Mouse (Mus musculus) megakaryocyte, embryonic 14.5 days (primary cell): ENCODE measurements at regions not wholly inside any gene's neighbourhood (a gene's known extent, or its start where the extent isn't known, plus 50 kb on each side); places are given as distances from the start of the nearest gene placed in this dataset.

Source experiments
- H3K27me3 ChIP-seq: replicated peaks from 2 replicates; pipeline ENCODE3; 2012; ENCODE audit warnings: inconsistent platforms
- H3K36me3 ChIP-seq: replicated peaks from 2 replicates; pipeline ENCODE3; 2012; ENCODE audit warnings: low read length, inconsistent platforms, mixed read lengths
- H3K4me1 ChIP-seq: 2 replicates; pipeline ENCODE4 v1.6.1; 2012; ENCODE audit warnings: inconsistent platforms
- H3K4me3 ChIP-seq: replicated peaks from 2 replicates; pipeline ENCODE3; 2012; ENCODE audit warnings: moderate library complexity, mild to moderate bottlenecking, inconsistent platforms
- H3K9me3 ChIP-seq: 2 replicates; pipeline ENCODE4 v1.6.1; 2012; ENCODE audit warnings: inconsistent platforms
- FLI1 ChIP-seq: IDR thresholded peaks from 2 replicates; pipeline ENCODE4 v1.6.1; 2012; ENCODE audit warnings: low read length, inconsistent platforms, mixed read lengths
- GATA1 ChIP-seq: IDR thresholded peaks from 3 replicates; pipeline ENCODE4 v1.6.1; 2012; ENCODE audit warnings: mixed read lengths, low read length, inconsistent platforms, borderline replicate concordance

DNA sequence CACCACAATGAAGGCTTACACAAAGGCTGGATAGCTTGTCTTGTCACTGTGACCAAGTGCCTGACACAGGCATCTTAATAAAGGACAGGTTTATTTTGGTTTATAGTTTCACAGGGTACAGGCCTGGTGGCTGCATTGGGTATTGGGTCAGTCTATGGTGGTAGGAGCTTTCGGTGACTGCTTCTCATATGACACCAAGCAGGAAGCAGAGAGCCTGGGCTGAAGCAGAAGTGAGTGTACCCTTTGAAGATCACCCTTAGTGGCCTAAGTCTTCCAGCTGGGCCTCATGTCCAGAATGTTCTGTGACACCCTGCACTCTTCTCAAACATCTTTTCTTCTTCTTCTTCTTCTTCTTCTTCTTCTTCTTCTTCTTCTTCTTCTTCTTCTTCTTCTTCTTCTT, 264.1 kb downstream of the 4933412E24Rik start:
- Histone ChIP-seq H3K9me3 (no peaks in the 10 kb centered on the region), H3K36me3 (no peaks in the 10 kb centered on the region), H3K27me3 (peaks cover 14% of the 10 kb centered on the region), H3K4me1 (no peaks in the 10 kb centered on the region), H3K4me3 (no peak overlapping the region)
- TF ChIP-seq GATA1 = no peak
- no peak for TF ChIP-seq FLI1

DNA sequence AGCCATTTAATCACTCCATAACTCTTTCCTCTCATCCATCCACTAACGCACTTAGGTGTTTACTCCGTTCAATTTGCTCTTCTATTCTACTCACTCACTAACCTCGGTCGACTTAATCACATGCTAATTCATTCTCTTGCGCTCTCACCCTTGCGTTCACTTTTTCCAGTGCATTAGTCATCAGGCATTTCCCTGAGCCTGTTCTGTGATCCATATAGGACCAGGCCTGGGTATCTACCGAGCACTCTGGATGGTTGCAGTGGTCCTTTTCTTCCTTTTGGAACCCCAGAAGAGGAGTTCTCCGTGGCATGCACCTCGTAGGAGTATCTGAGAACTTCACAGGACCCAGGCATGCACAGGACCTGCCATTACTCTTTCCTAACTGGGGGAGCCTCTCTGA, 270.1 kb downstream of the 4933412E24Rik start:
- no peak for TF ChIP-seq FLI1
- no peak for TF ChIP-seq GATA1
- Histone ChIP-seq H3K4me3 (no peak overlapping the region), H3K4me1 (no peaks in the 10 kb centered on the region), H3K36me3 (no peaks in the 10 kb centered on the region), H3K9me3 (no peaks in the 10 kb centered on the region), H3K27me3 (peaks cover 9% of the 10 kb centered on the region)

GRCm38 (mm10) chr15:59744411-59744931, 271.9 kb downstream of the 4933412E24Rik start:
- H3K36me3 ChIP-seq = no peaks in the 10 kb centered on the region
- no peak overlapping the region for H3K4me3 ChIP-seq
- TF ChIP-seq GATA1 = no peak
- no peak for TF ChIP-seq FLI1
- H3K9me3 ChIP-seq = no peaks in the 10 kb centered on the region
- H3K4me1 ChIP-seq = peaks cover 2% of the 10 kb centered on the region
- H3K27me3 ChIP-seq = peaks cover 5% of the 10 kb centered on the region

GRCm38 (mm10) chr15:59739197-59739596, 277.2 kb downstream of the 4933412E24Rik start:
- H3K4me1 ChIP-seq = peaks cover 15% of the 10 kb centered on the region
- TF ChIP-seq GATA1 (no peak), FLI1 (no peak)

DNA sequence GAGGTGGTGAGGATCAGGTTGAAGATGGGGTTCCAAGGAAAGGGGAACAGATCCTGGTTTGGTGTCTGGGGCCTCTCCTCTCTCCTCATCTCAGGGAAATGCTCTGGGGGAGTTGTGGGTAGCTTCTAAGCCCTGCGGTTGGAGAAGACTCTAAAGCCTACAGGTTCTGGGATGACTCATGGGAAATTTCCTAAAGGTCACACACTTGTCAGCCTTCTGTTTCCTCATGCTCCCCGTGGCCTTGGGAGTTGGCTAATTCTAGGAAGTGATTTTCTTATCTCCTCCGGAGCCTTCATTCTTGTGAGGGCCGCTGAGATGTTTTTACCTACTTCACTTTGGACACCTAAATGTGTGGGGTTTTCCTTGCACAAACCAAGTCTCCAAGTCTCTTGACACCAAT, 279.2 kb downstream of the 4933412E24Rik start:
- H3K4me1 ChIP-seq = peaks cover 15% of the 10 kb centered on the region
- H3K36me3 ChIP-seq = no peaks in the 10 kb centered on the region
- H3K27me3 ChIP-seq = peaks cover 25% of the 10 kb centered on the region
- H3K9me3 ChIP-seq = peaks cover 17% of the 10 kb centered on the region
- H3K4me3 ChIP-seq = no peak overlapping the region
- no peak for TF ChIP-seq FLI1

More at GRCm38 (mm10) chr15:59739197-59739596, 277.2 kb downstream of the 4933412E24Rik start:
- Histone ChIP-seq H3K4me3 (no peak overlapping the region), H3K27me3 (peaks cover 28% of the 10 kb centered on the region), H3K9me3 (peaks cover 17% of the 10 kb centered on the region), H3K36me3 (no peaks in the 10 kb centered on the region)

DNA sequence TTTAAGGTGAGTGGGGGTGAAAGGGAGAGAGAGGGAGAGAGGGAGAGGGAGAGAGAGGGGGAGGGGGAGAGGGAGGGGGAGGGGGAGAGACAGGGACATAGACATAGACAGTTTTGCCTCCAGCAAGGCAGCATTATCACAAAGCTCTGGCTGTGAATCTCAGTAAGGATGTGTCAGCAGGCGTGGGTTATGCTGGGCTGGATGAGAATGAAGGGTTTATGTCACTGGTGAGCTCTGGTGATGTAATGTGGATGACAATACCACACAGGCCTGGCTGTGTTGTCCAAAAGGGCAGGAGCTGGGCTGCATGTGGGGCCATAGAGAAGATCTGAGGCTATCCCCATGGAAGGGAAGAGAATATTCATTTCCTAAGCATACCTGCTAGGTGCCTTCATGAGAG, 282.0 kb downstream of the 4933412E24Rik start:
- peaks cover 11% of the 10 kb centered on the region for H3K4me1 ChIP-seq
- no peak overlapping the region for H3K4me3 ChIP-seq
- H3K9me3 ChIP-seq = peaks cover 17% of the 10 kb centered on the region
- H3K27me3 ChIP-seq = peaks cover 29% of the 10 kb centered on the region
- TF ChIP-seq FLI1 (no peak), GATA1 (no peak)
- H3K36me3 ChIP-seq = no peaks in the 10 kb centered on the region

DNA sequence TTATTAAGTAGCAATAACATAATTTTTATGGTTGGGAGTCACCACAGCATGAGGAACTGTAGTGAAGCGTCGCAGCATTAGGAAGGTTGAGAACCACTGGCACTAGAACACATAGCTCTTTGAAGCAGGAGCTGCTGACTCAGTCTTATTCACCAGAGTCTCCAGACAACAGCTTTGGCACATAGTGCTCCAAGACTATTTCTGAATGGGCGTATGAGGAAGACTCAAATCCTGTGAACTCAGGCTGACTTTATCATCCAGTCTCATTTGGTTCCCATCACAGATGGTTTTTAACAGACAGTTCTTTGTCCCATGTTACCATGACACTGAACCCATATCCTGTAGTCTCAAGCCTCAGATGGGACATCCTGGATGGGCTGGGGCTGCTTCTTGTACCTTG, 282.5 kb downstream of the 4933412E24Rik start:
- Histone ChIP-seq H3K4me3 (no peak overlapping the region), H3K4me1 (peaks cover 7% of the 10 kb centered on the region; the same call in 1 of the 2 replicates), H3K27me3 (peaks cover 29% of the 10 kb centered on the region), H3K9me3 (peaks cover 17% of the 10 kb centered on the region), H3K36me3 (no peaks in the 10 kb centered on the region)
- TF ChIP-seq FLI1 (no peak), GATA1 (no peak)

GRCm38 (mm10) chr15:59733031-59733810, 283.2 kb downstream of the 4933412E24Rik start:
- no peaks in the 10 kb centered on the region for H3K36me3 ChIP-seq
- H3K27me3 ChIP-seq = peaks cover 29% of the 10 kb centered on the region
- H3K4me3 ChIP-seq = no peak overlapping the region
- no peak for TF ChIP-seq GATA1
- H3K9me3 ChIP-seq = peaks cover 17% of the 10 kb centered on the region
- no peaks in the 10 kb centered on the region; the same call in 1 of the 2 replicates for H3K4me1 ChIP-seq

DNA sequence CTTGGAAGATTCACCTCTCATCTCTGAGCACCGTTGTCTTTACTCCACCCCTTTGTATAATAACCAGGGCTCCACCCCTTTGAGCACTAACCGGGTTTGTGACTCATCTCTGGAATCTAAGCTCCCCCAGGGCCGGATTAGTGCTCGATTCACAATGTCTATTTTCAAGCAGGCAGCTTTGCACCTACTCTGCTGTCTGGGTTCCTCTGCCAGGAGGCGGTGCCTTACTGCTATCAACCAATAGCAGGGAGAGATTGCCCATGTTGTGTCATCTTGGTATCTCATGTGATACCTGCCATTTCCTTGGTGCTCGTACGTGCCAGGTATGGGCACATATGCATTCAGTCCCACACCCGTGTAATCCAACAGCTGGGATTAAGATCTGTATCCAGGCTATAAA, 285.3 kb downstream of the 4933412E24Rik start:
- Histone ChIP-seq H3K4me3 (no peak overlapping the region), H3K27me3 (peaks cover 24% of the 10 kb centered on the region), H3K9me3 (0 out of 2 replicates have a peak, but pooled peaks cover 6% of the 10 kb centered on the region), H3K36me3 (no peaks in the 10 kb centered on the region), H3K4me1 (0 out of 2 replicates have a peak, but pooled peaks cover 4% of the 10 kb centered on the region)
- TF ChIP-seq FLI1 (no peak), GATA1 (no peak)

DNA sequence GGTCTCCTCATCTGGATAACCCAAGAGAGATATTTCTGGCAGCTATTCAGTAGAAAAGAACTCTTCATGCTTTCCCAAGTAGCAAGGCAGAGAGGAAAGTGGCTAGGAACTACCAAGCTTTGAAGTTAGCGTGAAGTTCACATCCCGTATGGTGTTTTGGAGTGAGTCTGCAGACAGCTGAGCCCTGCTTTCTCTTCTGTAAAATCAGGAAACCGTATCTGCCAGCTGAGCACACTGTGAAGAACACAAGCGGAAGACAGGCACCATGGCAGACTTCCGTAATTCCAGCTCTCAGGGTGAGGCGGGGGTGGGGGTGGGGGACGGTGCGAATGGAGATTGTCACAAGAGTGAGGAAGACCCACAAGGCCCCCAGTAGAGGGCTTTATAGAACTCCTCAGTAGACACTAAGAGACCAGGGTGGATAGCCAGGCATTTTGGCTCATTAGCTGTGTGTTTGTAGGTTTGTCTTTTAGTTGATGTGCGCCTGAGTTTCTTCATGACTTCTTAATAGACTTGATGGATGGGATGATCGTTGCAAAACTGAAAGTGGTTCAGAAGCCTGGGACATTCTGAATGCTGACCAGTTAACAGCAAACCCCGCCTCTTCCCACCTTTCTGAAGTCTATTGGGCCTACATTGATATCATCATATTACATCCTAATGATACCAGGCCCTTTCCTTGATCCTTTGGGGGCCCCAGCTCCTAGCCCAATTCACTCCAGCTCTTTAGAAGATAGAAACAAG, 287.4 kb downstream of the 4933412E24Rik start:
- TF ChIP-seq GATA1 = no peak
- TF ChIP-seq FLI1 = no peak
- Histone ChIP-seq H3K4me3 (no peak overlapping the region), H3K27me3 (peaks cover 17% of the 10 kb centered on the region), H3K36me3 (no peaks in the 10 kb centered on the region), H3K4me1 (0 out of 2 replicates have a peak, but pooled peaks cover 4% of the 10 kb centered on the region), H3K9me3 (no peaks in the 10 kb centered on the region)
